Mouse (Mus musculus) heart, embryonic 16.5 days (tissue): ENCODE measurements around the gene Spout1. TPM values are rescaled to one million over a fixed set of nuclear protein-coding genes. Genes with fewer than 3 reads are reported as not detected.

Experiments
- ATAC-seq: fragments of 200-750 bp; cut with Nextera tagmentation; replicated peaks from 2 replicates; pipeline ENCODE4 v1.8.0; 2017; ENCODE audit warnings: moderate number of reproducible peaks; ENCODE audit not compliant: insufficient read depth, low FRiP score; ENCODE audit errors: extremely low read depth
- H3K27ac ChIP-seq: fragments of 300-500 bp; sonication (generic); 2 replicates; pipeline ENCODE4 v1.5.1; 2014; ENCODE audit warnings: mild to moderate bottlenecking, low read length, control low read depth, moderate library complexity
- H3K27me3 ChIP-seq: fragments of 300-500 bp; sonication (generic); 2 replicates; pipeline ENCODE4 v1.6.1; 2014; ENCODE audit warnings: low read length, mixed read lengths; ENCODE audit not compliant: control insufficient read depth, insufficient read depth
- H3K36me3 ChIP-seq: fragments of 300-500 bp; sonication (generic); 2 replicates; pipeline ENCODE4 v1.6.1; 2014; ENCODE audit not compliant: control insufficient read depth, insufficient read depth
- H3K4me1 ChIP-seq: fragments of 300-500 bp; sonication (generic); 2 replicates; pipeline ENCODE4 v1.6.1; 2014; ENCODE audit warnings: low read length, mixed read lengths; ENCODE audit not compliant: control insufficient read depth, insufficient read depth
- H3K4me2 ChIP-seq: fragments of 300-500 bp; sonication (generic); 2 replicates; pipeline ENCODE4 v1.6.1; 2014; ENCODE audit warnings: low read depth, mild to moderate bottlenecking, control low read depth, low read length
- H3K4me3 ChIP-seq: fragments of 300-500 bp; sonication (generic); 2 replicates; pipeline ENCODE4 v1.5.1; 2014; ENCODE audit warnings: mild to moderate bottlenecking, control low read depth, low read length
- H3K9ac ChIP-seq: fragments of 300-500 bp; sonication (generic); 2 replicates; pipeline ENCODE4 v1.6.1; 2014; ENCODE audit warnings: low read length, control low read depth
- H3K9me3 ChIP-seq: fragments of 300-500 bp; sonication (generic); replicated peaks from 2 replicates; pipeline ENCODE4 v1.6.1; 2016; ENCODE audit warnings: low read length; ENCODE audit not compliant: control insufficient read depth
- WGBS: fragments of 180-500 bp; shearing (Covaris S2); extraction: QIAGEN DNeasy Blood & Tissue Kit; methylation state at CpG from one replicate; pipeline ENCODE4 v1.1.7; 2014; 5-methylcytosine and 5-hydroxymethylcytosine counted together
- polyA plus RNA-seq: library from polyadenylated mRNA; unstranded; fragments of >200 nt; fragmentation: Nextera tagmentation; extraction: Ambion mirVana; gene quantifications from 2 replicates; pipeline ENCODE4 v1.2.1, GENCODE M21; 2015

Gene Spout1
- polyA plus RNA-seq = 31.5 and 34.3 TPM in 2 replicates

- Histone ChIP-seq H3K27me3 (no peaks in the 10 kb centered on the region), H3K27ac (0 out of 2 replicates have a peak within 1 kb of the TSS, but pooled peaks have one; percentile 34), H3K36me3 (peaks cover 28% of the 10 kb centered on the region), H3K9me3 (peaks cover 3% of the 10 kb centered on the region), H3K4me2 (peak within 1 kb of the TSS; percentile 94), H3K9ac (peak within 1 kb of the TSS; percentile 82), H3K4me1 (peaks cover 12% of the 10 kb centered on the region), H3K4me3 (peak within 1 kb of the TSS; percentile 85)
- ATAC-seq = peak; percentile 97
- 3% methylated on average over 54 of the region's 54 CpGs for WGBS
Measured at GRCm38 (mm10) chr2:30177700-30178675, at the start of gene Spout1. Gene Spout1, minus strand, starts transcription at chr2:30178459.

GRCm38 (mm10) chr2:30216293-30216692 lies 38.0 kb upstream of the Spout1 start:
- H3K4me1 ChIP-seq = no peaks in the 10 kb centered on the region
- WGBS = 86% methylated on average over 5 of the region's 5 CpGs
- no peak overlapping the region for H3K4me2 ChIP-seq
- H3K9ac ChIP-seq = no peak overlapping the region
- no peak for ATAC-seq
- H3K9me3 ChIP-seq = no peaks in the 10 kb centered on the region
- no peak overlapping the region for H3K27ac ChIP-seq
- H3K27me3 ChIP-seq = no peaks in the 10 kb centered on the region
- no peak overlapping the region for H3K4me3 ChIP-seq
- H3K36me3 ChIP-seq = no peaks in the 10 kb centered on the region

GRCm38 (mm10) chr2:30215493-30215892 lies 37.2 kb upstream of the Spout1 start:
- Histone ChIP-seq H3K4me1 (no peaks in the 10 kb centered on the region), H3K4me2 (no peak overlapping the region), H3K27me3 (no peaks in the 10 kb centered on the region), H3K9ac (no peak overlapping the region), H3K9me3 (no peaks in the 10 kb centered on the region), H3K36me3 (no peaks in the 10 kb centered on the region), H3K4me3 (no peak overlapping the region), H3K27ac (no peak overlapping the region)
- WGBS = 66% methylated on average over 6 of the region's 6 CpGs
- ATAC-seq = no peak

- Histone ChIP-seq H3K9ac (no peak overlapping the region), H3K27ac (no peak overlapping the region), H3K4me2 (no peak overlapping the region), H3K4me1 (no peaks in the 10 kb centered on the region), H3K9me3 (no peaks in the 10 kb centered on the region), H3K36me3 (no peaks in the 10 kb centered on the region), H3K27me3 (no peaks in the 10 kb centered on the region), H3K4me3 (no peak overlapping the region)
- ATAC-seq = no peak
- 87% methylated on average over 3 of the region's 3 CpGs for WGBS
Measured at GRCm38 (mm10) chr2:30214745-30215144, 36.5 kb upstream of the Spout1 start.

GRCm38 (mm10) chr2:30212951-30213350 lies 34.7 kb upstream of the Spout1 start:
- no peaks in the 10 kb centered on the region for H3K4me1 ChIP-seq
- no peak overlapping the region for H3K4me2 ChIP-seq
- H3K9me3 ChIP-seq = no peaks in the 10 kb centered on the region
- no peak overlapping the region for H3K27ac ChIP-seq
- no peak for ATAC-seq
- H3K9ac ChIP-seq = no peak overlapping the region
- no peaks in the 10 kb centered on the region for H3K36me3 ChIP-seq
- H3K27me3 ChIP-seq = no peaks in the 10 kb centered on the region
- no peak overlapping the region for H3K4me3 ChIP-seq
- WGBS = 57% methylated on average over 1 of the region's 1 CpGs

- Histone ChIP-seq H3K27ac (no peak overlapping the region), H3K9me3 (no peaks in the 10 kb centered on the region), H3K4me1 (no peaks in the 10 kb centered on the region), H3K36me3 (no peaks in the 10 kb centered on the region), H3K9ac (no peak overlapping the region), H3K27me3 (no peaks in the 10 kb centered on the region), H3K4me2 (no peak overlapping the region), H3K4me3 (no peak overlapping the region)
- ATAC-seq = no peak
- WGBS = 70% methylated on average over 4 of the region's 4 CpGs
Measured at GRCm38 (mm10) chr2:30212169-30212545, 33.9 kb upstream of the Spout1 start.

- 63% methylated on average over 6 of the region's 6 CpGs for WGBS
- H3K4me2 ChIP-seq = no peak overlapping the region
- ATAC-seq = no peak
- H3K27me3 ChIP-seq = no peaks in the 10 kb centered on the region
- H3K27ac ChIP-seq = no peak overlapping the region
- H3K9ac ChIP-seq = no peak overlapping the region
- H3K4me1 ChIP-seq = peaks cover 1% of the 10 kb centered on the region
- H3K4me3 ChIP-seq = no peak overlapping the region
- H3K9me3 ChIP-seq = no peaks in the 10 kb centered on the region
- H3K36me3 ChIP-seq = no peaks in the 10 kb centered on the region
Measured at GRCm38 (mm10) chr2:30211408-30212168, 33.3 kb upstream of the Spout1 start.

GRCm38 (mm10) chr2:30207886-30208285 lies 29.6 kb upstream of the Spout1 start:
- WGBS = 69% methylated on average over 5 of the region's 5 CpGs

GRCm38 (mm10) chr2:30207401-30207800 lies 29.1 kb upstream of the Spout1 start:
- 73% methylated on average over 4 of the region's 4 CpGs for WGBS

More at GRCm38 (mm10) chr2:30207886-30208285, 29.6 kb upstream of the Spout1 start:
- Histone ChIP-seq H3K27ac (no peak overlapping the region), H3K4me3 (no peak overlapping the region), H3K4me1 (peaks cover 16% of the 10 kb centered on the region), H3K4me2 (no peak overlapping the region), H3K27me3 (no peaks in the 10 kb centered on the region), H3K36me3 (no peaks in the 10 kb centered on the region), H3K9me3 (no peaks in the 10 kb centered on the region), H3K9ac (no peak overlapping the region)
- no peak for ATAC-seq

More at GRCm38 (mm10) chr2:30207401-30207800, 29.1 kb upstream of the Spout1 start:
- no peak overlapping the region for H3K9ac ChIP-seq
- no peak overlapping the region for H3K4me3 ChIP-seq
- no peaks in the 10 kb centered on the region for H3K36me3 ChIP-seq
- no peaks in the 10 kb centered on the region for H3K9me3 ChIP-seq
- no peak overlapping the region for H3K27ac ChIP-seq
- no peak for ATAC-seq
- peaks cover 16% of the 10 kb centered on the region for H3K4me1 ChIP-seq
- no peaks in the 10 kb centered on the region for H3K27me3 ChIP-seq
- H3K4me2 ChIP-seq = no peak overlapping the region
